Mouse (Mus musculus): ENCODE data around the gene Timm8a2. TPM values are rescaled to one million over a fixed set of nuclear protein-coding genes. Genes with fewer than 3 reads are reported as not detected.

Gene Timm8a2
- polyA plus RNA-seq, 1 experiment from 2014 or later, result not detected

DNA sequence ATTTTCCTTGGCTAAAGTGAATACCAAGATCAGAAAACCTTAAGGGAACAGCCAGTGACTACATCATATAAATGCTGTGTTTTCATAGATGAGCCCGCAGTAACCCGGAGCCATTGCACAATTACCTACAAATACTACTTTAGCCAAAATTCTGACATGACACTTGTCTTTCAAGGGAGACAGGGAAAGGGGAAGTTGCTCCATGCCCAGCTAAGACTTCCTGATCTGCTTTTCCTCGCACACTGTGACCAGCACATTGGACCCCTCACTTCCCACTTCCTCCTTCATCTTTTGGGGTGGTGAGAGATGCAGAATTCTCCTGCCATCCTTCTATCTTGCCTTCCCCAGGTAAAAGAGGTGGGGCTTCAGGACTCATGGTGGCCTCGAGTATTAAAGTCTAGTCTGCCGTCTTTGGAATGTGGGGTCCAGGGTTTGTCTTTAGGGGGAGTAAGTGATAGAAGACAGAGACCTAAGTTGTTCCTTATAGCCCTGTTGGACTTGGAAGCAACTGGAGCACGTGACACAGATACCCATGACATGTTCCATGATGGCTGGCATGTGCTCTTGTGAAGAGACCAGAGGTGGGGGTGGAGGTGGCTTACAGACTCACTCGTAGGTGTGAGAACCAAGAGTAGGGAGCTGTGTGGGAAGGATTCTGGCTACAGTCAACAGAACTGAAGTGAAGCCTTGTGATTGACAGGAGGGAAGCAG is 39.5 kb upstream of the Timm8a2 start:
- Histone ChIP-seq H3K9me3 (no peaks in the 10 kb centered on the region; the same call in 1 of the 2 replicates), H3K36me3 (peaks cover 12% of the 10 kb centered on the region), H3K4me1 (0 out of 2 replicates have a peak, but pooled peaks cover 2% of the 10 kb centered on the region), H3K9ac (no peak overlapping the region), H3K27me3 (no peaks in the 10 kb centered on the region), H3K4me2 (no peak overlapping the region), H3K27ac (no peak overlapping the region), H3K4me3 (no peak overlapping the region)
- 85% methylated on average over 7 of the region's 7 CpGs for WGBS
- no peak for ATAC-seq (ENCODE audit: insufficient number of reproducible peaks, low FRiP score, low TSS enrichment, low read depth)

DNA sequence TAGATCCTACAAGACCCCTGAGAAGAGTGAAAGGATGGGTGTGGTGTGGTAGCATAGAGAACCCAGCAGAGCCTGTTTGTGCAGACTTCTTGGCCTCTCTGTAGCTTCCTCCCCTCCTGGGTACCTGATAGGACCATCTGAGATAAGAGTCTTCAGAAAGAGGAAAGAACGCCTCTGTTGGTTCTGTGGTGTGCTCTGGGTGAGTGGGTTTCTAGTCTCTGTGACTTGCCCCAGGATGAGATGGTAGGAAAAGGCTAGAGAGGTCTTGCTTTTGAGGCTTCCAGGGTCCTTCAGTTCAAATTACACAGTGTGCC is 39.0 kb upstream of the Timm8a2 start:
- no peak for ATAC-seq (ENCODE audit: insufficient number of reproducible peaks, low FRiP score, low TSS enrichment, low read depth)
- Histone ChIP-seq H3K9me3 (no peaks in the 10 kb centered on the region; the same call in 1 of the 2 replicates), H3K9ac (no peak overlapping the region), H3K4me3 (no peak overlapping the region), H3K4me2 (no peak overlapping the region), H3K36me3 (peaks cover 12% of the 10 kb centered on the region), H3K27ac (no peak overlapping the region), H3K4me1 (0 out of 2 replicates have a peak, but pooled peaks cover 2% of the 10 kb centered on the region), H3K27me3 (no peaks in the 10 kb centered on the region)
- 73% methylated on average over 1 of the region's 1 CpGs for WGBS

DNA sequence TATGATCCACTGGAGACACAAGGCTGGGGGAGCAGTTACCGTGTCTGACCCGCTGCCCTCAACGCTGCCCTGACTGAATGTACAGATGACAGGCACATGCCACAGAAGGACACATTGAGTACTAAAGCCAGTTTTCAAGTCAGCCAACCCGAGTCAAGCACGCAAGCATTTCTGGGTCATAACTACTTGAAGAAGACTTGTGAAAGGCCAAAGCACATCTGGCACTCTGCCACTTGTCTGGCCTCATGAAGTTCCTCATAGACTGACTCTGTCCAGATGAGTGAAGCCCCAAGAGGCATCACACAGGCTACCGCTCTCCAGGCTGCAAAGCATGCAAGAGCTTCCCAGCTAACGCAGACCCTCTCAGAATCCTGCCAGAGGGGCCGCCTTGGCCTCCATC is 37.7 kb upstream of the Timm8a2 start:
- 86% methylated on average over 8 of the region's 8 CpGs for WGBS
- Histone ChIP-seq H3K9me3 (no peaks in the 10 kb centered on the region; the same call in 1 of the 2 replicates), H3K4me3 (no peak overlapping the region), H3K36me3 (peaks cover 12% of the 10 kb centered on the region), H3K4me1 (0 out of 2 replicates have a peak, but pooled peaks cover 2% of the 10 kb centered on the region), H3K27me3 (no peaks in the 10 kb centered on the region), H3K27ac (no peak overlapping the region), H3K4me2 (no peak overlapping the region), H3K9ac (no peak overlapping the region)
- ATAC-seq (ENCODE audit: insufficient number of reproducible peaks, low FRiP score, low TSS enrichment, low read depth), result no peak

DNA sequence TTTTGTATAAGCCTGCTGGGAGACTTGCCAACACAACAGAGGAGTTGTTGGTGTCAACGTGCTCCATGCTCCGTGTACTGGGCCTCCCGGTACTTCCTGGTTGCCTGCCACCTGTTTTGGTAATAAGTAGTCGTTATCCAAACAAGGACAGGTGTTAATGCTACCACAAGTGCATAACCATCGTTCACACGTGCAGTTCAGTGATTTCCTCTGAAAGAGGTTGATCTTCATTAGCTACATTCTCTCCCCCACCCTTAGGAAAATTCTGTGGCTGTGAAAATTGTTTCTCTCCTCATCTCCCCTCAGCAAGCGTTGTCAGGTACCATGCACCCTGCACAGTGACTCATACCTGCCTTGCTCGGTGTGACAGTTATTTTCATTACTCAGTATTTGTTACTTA is 35.0 kb upstream of the Timm8a2 start:
- WGBS, result 70% methylated on average over 8 of the region's 8 CpGs
- H3K9me3 ChIP-seq, result no peaks in the 10 kb centered on the region
- no peak overlapping the region for H3K9ac ChIP-seq
- no peak overlapping the region for H3K27ac ChIP-seq
- H3K4me3 ChIP-seq, result no peak overlapping the region
- peaks cover 14% of the 10 kb centered on the region; the same call in 1 of the 2 replicates for H3K36me3 ChIP-seq
- no peak for ATAC-seq (ENCODE audit: insufficient number of reproducible peaks, low FRiP score, low TSS enrichment, low read depth)
- no peaks in the 10 kb centered on the region for H3K4me1 ChIP-seq
- no peaks in the 10 kb centered on the region for H3K27me3 ChIP-seq
- no peak overlapping the region for H3K4me2 ChIP-seq

DNA sequence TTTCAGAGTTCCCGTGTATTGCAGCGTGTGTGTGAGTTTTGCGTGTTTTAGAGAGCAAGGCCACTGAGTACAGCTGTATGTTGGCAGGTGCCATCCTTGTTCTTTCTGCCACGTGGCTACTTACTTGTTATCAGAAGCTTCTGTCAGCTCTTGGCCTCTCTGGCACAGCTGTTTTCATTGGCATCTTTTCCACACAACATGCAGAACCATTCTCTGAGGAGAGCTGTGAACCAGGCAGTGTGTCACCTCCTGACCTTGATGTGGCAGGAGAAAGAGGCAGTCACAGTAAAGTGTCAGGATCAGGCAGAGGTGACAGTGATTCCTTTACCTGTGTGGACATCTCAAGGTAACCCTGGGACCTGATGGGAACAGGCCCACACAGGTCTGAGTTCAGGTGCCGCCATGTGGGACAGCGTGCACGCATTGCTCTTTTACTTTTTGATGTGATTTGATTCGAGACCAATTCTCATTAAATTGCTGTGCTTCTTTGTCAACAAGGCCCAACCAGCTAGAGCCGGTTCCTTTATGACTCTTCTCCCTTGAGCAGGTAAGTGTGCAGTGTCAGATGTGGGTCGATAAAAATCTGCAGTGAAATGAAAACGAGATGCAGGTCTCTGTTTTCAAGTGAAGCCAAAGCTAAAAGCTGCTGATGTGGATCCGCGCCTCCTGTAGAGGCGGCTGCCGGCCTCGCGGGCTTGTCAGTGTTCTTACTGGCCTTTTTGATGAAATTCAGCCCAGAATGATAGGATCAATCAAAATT is 33.9 kb upstream of the Timm8a2 start:
- WGBS, result 89% methylated on average over 17 of the region's 17 CpGs
- no peak for ATAC-seq (ENCODE audit: insufficient number of reproducible peaks, low FRiP score, low TSS enrichment, low read depth)
- no peaks in the 10 kb centered on the region for H3K27me3 ChIP-seq

DNA sequence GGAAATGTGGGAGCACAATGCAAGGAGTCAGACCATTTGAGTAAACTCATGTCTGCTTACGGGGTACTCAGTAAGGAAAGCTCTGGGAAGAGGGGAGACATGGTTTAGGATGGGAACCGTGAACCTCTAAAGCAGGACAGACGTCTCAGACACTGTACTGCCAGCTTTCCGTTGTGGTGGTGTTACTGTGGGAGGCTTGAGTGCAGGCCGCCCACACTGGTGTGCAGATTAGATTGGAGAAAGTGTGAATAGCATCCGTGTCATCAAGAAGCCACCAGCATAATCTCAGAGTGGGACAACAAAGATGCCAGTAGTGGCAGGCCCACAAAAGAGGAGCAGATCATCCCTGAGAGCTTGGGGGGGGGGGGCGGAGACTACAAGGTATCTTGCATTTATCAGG is 32.2 kb upstream of the Timm8a2 start:
- H3K9me3 ChIP-seq, result no peaks in the 10 kb centered on the region
- 0 out of 2 replicates have a peak, but pooled peaks cover 7% of the 10 kb centered on the region for H3K36me3 ChIP-seq
- no peak overlapping the region for H3K4me2 ChIP-seq
- H3K4me3 ChIP-seq, result no peak overlapping the region
- no peak overlapping the region for H3K9ac ChIP-seq
- WGBS, result 90% methylated on average over 7 of the region's 7 CpGs
- H3K27ac ChIP-seq, result no peak overlapping the region
- ATAC-seq (ENCODE audit: insufficient number of reproducible peaks, low FRiP score, low TSS enrichment, low read depth), result no peak
- no peaks in the 10 kb centered on the region for H3K27me3 ChIP-seq
- H3K4me1 ChIP-seq, result no peaks in the 10 kb centered on the region

More for the DNA sequence above, 33.9 kb upstream of the Timm8a2 start:
- H3K4me2 ChIP-seq, result no peak overlapping the region
- H3K27ac ChIP-seq, result no peak overlapping the region
- H3K9ac ChIP-seq, result no peak overlapping the region
- H3K36me3 ChIP-seq, result peaks cover 14% of the 10 kb centered on the region; the same call in 1 of the 2 replicates
- no peaks in the 10 kb centered on the region for H3K9me3 ChIP-seq
- H3K4me3 ChIP-seq, result no peak overlapping the region
- no peaks in the 10 kb centered on the region for H3K4me1 ChIP-seq

DNA sequence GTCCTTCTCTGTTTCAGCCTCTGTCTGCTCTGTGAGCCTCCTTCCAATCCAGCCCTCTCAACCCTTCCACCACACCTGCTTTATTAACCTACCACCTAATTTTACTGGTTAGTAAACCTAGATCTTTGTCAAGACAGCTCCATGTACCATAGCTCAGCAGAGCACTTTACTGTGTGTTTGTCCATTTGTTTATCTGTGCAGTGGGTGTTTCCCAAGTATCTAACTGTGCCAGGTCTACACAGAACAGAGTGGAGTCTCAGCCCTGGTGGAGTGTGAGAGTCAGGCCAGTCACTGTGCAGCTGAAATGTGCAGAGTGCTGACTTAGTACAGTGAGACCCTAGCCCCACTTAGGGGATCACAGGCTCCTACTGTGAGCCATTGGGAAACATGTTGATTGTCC is 30.7 kb upstream of the Timm8a2 start:
- H3K4me1 ChIP-seq, result no peaks in the 10 kb centered on the region
- H3K4me2 ChIP-seq, result no peak overlapping the region
- no peak for ATAC-seq (ENCODE audit: insufficient number of reproducible peaks, low FRiP score, low TSS enrichment, low read depth)
- H3K27me3 ChIP-seq, result no peaks in the 10 kb centered on the region
- no peak overlapping the region for H3K4me3 ChIP-seq
- 0 out of 2 replicates have a peak, but pooled peaks cover 7% of the 10 kb centered on the region for H3K36me3 ChIP-seq
- no peak overlapping the region for H3K9ac ChIP-seq
- no peak overlapping the region for H3K27ac ChIP-seq
- no peaks in the 10 kb centered on the region for H3K9me3 ChIP-seq

DNA sequence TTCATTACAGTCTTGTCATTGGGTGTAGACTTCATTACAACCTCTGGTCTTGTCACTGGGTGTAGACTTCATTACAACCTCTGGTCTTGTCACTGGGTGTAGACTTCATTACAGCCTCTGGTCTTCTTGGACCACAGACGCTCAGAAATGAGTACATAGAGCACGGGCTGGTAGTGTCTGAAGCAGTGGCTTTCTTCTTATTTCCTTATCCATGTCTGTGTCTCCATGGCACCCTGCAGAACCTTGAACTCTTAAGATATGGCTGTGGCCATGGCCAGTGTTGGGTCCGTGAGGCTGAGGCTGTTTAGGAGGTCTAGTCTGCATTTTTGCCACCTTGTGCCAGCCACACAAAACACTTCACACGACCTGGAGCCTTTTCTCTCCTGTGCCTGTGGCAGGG is 26.2 kb upstream of the Timm8a2 start:
- WGBS, result 84% methylated on average over 4 of the region's 4 CpGs
- Histone ChIP-seq H3K27me3 (no peaks in the 10 kb centered on the region), H3K36me3 (0 out of 2 replicates have a peak, but pooled peaks cover 4% of the 10 kb centered on the region), H3K9me3 (no peaks in the 10 kb centered on the region), H3K4me2 (no peak overlapping the region), H3K9ac (no peak overlapping the region), H3K4me3 (no peak overlapping the region), H3K4me1 (0 out of 2 replicates have a peak, but pooled peaks cover under 1% of the 10 kb centered on the region), H3K27ac (no peak overlapping the region)
- no peak for ATAC-seq (ENCODE audit: insufficient number of reproducible peaks, low FRiP score, low TSS enrichment, low read depth)

DNA sequence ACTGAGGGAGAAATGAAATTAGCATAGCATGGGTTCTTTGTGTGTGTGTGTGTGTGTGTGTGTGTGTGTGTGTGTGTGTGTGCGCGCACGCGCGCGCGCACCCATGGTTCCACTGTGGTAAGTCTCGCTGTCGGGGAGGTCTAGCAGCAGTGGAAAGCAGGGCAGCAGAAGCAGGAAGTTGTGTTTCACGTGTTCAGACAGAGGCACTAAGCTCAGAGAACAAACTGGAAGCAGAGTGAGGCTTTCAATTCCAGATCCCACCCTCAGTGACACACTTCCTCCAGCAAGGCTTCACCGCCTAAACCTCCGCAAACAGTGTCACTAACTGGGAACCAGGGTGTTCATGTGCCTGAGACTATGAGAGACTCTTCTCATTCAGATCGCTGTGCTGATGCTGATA is 25.0 kb upstream of the Timm8a2 start:
- Histone ChIP-seq H3K27me3 (no peaks in the 10 kb centered on the region), H3K36me3 (0 out of 2 replicates have a peak, but pooled peaks cover 4% of the 10 kb centered on the region), H3K9me3 (no peaks in the 10 kb centered on the region), H3K4me1 (0 out of 2 replicates have a peak, but pooled peaks cover 3% of the 10 kb centered on the region), H3K4me3 (no peak overlapping the region), H3K4me2 (no peak overlapping the region), H3K27ac (no peak overlapping the region), H3K9ac (no peak overlapping the region)
- WGBS, result 89% methylated on average over 13 of the region's 13 CpGs
- ATAC-seq (ENCODE audit: insufficient number of reproducible peaks, low FRiP score, low TSS enrichment, low read depth), result no peak

DNA sequence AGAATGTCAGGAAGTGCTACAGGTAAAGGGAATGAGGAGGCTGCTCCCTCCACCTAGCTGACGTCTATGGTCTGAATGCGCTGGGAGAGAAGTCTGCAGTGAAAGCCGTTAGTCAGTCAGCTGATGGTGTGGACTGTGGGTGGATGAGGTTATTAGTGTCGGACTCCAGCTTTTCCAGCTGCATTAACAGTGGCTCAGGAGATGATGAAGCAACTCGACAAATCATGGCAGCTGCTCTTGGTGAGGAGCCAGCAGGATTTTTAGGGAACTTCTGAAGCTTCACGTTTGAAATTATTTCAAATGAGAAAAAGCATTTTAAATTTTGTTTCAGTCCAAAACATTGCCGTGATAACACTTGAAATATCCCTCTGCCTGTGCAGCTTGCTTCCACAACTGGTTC is 24.2 kb upstream of the Timm8a2 start:
- Histone ChIP-seq H3K36me3 (0 out of 2 replicates have a peak, but pooled peaks cover 4% of the 10 kb centered on the region), H3K9me3 (no peaks in the 10 kb centered on the region), H3K9ac (no peak overlapping the region), H3K27ac (no peak overlapping the region), H3K4me1 (0 out of 2 replicates have a peak, but pooled peaks cover 3% of the 10 kb centered on the region), H3K4me3 (no peak overlapping the region), H3K4me2 (no peak overlapping the region), H3K27me3 (no peaks in the 10 kb centered on the region)
- no peak for ATAC-seq (ENCODE audit: insufficient number of reproducible peaks, low FRiP score, low TSS enrichment, low read depth)
- 59% methylated on average over 7 of the region's 7 CpGs for WGBS

DNA sequence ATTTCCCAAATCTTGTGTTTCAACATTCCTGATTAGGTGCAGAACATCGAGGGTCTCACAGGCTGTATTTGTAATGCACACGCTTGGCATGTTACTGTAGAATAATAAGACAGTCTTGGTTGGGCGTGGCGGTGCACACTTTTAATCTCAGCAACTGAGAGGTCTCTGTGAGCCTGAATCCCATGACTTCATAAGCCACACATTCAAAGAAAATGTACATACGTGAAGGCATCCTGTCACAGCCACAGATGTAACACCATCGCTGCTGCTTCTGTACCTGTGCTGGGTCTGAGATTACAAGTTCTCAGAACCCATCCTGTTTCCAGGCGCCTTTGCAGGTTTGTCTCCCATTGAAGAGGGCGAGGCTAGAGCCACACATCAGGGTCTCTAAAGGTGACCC is 22.7 kb upstream of the Timm8a2 start:
- 90% methylated on average over 8 of the region's 8 CpGs for WGBS
- no peak overlapping the region for H3K4me2 ChIP-seq
- H3K9ac ChIP-seq, result no peak overlapping the region
- no peak overlapping the region for H3K4me3 ChIP-seq
- no peak overlapping the region for H3K27ac ChIP-seq
- no peaks in the 10 kb centered on the region for H3K27me3 ChIP-seq
- H3K9me3 ChIP-seq, result no peaks in the 10 kb centered on the region
- 0 out of 2 replicates have a peak, but pooled peaks cover 4% of the 10 kb centered on the region for H3K36me3 ChIP-seq
- ATAC-seq (ENCODE audit: insufficient number of reproducible peaks, low FRiP score, low TSS enrichment, low read depth), result no peak
- 0 out of 2 replicates have a peak, but pooled peaks cover 3% of the 10 kb centered on the region for H3K4me1 ChIP-seq

DNA sequence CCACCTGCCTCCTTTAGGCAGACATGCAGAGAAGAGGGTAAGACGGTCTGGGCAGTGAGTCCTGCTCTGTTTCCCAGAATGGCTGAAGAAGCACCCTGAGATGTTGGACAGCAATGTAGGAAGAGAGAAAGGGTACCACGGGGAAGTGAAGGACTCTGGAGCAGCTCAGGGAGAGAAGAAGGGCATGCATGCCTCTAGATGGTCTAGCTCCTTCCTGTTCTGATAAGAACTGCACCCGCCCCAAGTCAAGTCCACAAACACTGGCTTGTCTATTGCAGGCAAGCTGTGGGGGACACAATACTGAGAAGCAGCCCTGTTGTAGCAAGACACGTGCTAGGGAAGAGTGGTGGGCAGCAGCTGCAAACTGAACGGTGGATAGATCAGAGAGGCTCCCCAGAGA is 22.3 kb upstream of the Timm8a2 start:
- Histone ChIP-seq H3K36me3 (0 out of 2 replicates have a peak, but pooled peaks cover 4% of the 10 kb centered on the region), H3K27ac (no peak overlapping the region), H3K9me3 (no peaks in the 10 kb centered on the region), H3K27me3 (no peaks in the 10 kb centered on the region), H3K4me1 (0 out of 2 replicates have a peak, but pooled peaks cover 3% of the 10 kb centered on the region), H3K9ac (no peak overlapping the region), H3K4me3 (no peak overlapping the region), H3K4me2 (no peak overlapping the region)
- no peak for ATAC-seq (ENCODE audit: insufficient number of reproducible peaks, low FRiP score, low TSS enrichment, low read depth)
- WGBS, result 75% methylated on average over 5 of the region's 5 CpGs

Data from limb, embryonic 15.5 days (tissue).